Comparison of ENCODE assay signal across 7 mouse cellular contexts in the genomic region with DNA sequence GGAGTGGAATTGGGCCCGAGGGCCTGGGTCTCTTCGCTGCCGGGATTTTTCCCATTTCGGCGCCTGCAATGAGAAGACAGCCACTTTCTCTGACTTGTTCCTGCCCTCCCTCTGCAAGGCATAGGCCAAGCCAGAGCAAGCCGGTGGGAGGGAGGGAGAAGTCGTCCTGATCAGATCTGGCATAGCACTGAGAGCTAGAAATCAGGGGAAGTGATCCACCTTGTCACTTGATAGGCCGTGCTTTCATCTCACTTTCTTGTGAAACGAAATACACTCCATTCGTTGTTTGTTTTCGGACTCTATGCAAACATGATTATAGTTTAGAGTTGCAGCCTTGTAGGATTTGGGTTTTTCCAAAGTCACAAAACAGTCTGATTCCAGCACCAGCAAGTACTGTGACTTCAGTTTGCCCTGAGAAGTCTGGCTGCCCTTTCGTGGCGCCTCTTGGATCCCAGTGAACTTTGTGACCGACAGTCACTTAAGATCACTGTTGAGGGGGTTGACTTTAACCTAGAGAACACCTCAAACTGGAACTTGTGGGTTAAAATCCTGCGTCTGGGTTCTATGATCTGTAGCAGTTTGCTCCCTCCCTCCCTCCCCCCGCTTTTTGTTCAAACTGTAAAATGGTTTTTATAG. TPM values are rescaled to one million over a fixed set of nuclear protein-coding genes. Genes with fewer than 3 reads are reported as not detected.
DNase-seq lines count a peak whose midpoint lies in the region; ATAC-seq and TF ChIP-seq lines count a peak whose summit lies in the region.

No protein-coding gene starts in this region.

- no peaks in the 10 kb centered on the region for H3K4me1 ChIP-seq in embryonic facial prominence, embryonic 11.5 days (ENCODE audit: control insufficient read depth, insufficient read depth, low read length)
- H3K4me1 ChIP-seq in intestine, embryonic 14.5 days (replicated peaks; ENCODE audit: control insufficient read depth, insufficient read depth, low read length): peaks cover 16% of the 10 kb centered on the region; the same call in 1 of the 2 replicates
- H3K4me1 ChIP-seq in neural tube, embryonic 12.5 days: peaks cover 28% of the 10 kb centered on the region

- peak overlapping the region; percentile 79 for H3K27ac ChIP-seq in left cerebral cortex, adult 2 months
- H3K27ac ChIP-seq in embryonic facial prominence, embryonic 11.5 days (replicated peaks; ENCODE audit: low read depth, low read length): peak overlapping the region; percentile 56; the same call in 1 of the 2 replicates
- peak overlapping the region; percentile 81 for H3K27ac ChIP-seq in intestine, embryonic 14.5 days (ENCODE audit: low read depth)
- 0 out of 2 replicates have a peak overlapping the region, but pooled peaks have one; percentile 33 for H3K27ac ChIP-seq in neural tube, embryonic 12.5 days

- intact Hi-C loops in left cerebral cortex, adult 2 months (cut with DNase I): loop anchor here (5.0 kb wide), 1 partner anchor 272 kb away; no protein-coding TSS in a partner anchor
- intact Hi-C loops in left cerebral cortex, postnatal 36 days (cut with DNase I): loop anchor here (5.0 kb wide), 1 partner anchor 62 kb away; a partner anchor contains a TSS

- DNase-seq in left cerebral cortex, adult 2 months (ENCODE audit: extremely low spot score in 1 of 2, low spot score in 2 of 2): no peak
- DNase-seq in left cerebral cortex, postnatal 36 days (ENCODE audit: low spot score in 2 of 2): no peak
- DNase-seq in embryonic facial prominence, embryonic 11.5 days (ENCODE audit: low spot score): no peak
- no peak for DNase-seq in intestine, embryonic 14.5 days (ENCODE audit: low spot score)
- no peak for DNase-seq in urinary bladder, postnatal 10 days (ENCODE audit: low spot score)

- no peaks in the 10 kb centered on the region for H3K27me3 ChIP-seq in embryonic facial prominence, embryonic 11.5 days (ENCODE audit: control insufficient read depth, insufficient read depth, low read length)
- no peaks in the 10 kb centered on the region for H3K27me3 ChIP-seq in intestine, embryonic 14.5 days (replicated peaks; ENCODE audit: control insufficient read depth, insufficient read depth, low read length)
- H3K27me3 ChIP-seq in neural tube, embryonic 12.5 days (replicated peaks): no peaks in the 10 kb centered on the region

- H3K36me3 ChIP-seq in embryonic facial prominence, embryonic 11.5 days (replicated peaks; ENCODE audit: control insufficient read depth, insufficient read depth, low read depth, low read length): peaks cover 16% of the 10 kb centered on the region
- peaks cover 51% of the 10 kb centered on the region for H3K36me3 ChIP-seq in intestine, embryonic 14.5 days (ENCODE audit: control insufficient read depth, insufficient read depth, low read length)
- H3K36me3 ChIP-seq in neural tube, embryonic 12.5 days: peaks cover 47% of the 10 kb centered on the region

- peak; percentile 60; the same call in 1 of the 2 replicates for ATAC-seq in embryonic facial prominence, embryonic 11.5 days (replicated peaks; ENCODE audit: insufficient number of reproducible peaks, low FRiP score, low TSS enrichment, low read depth)
- peak; percentile 73 for ATAC-seq in intestine, embryonic 14.5 days (replicated peaks; ENCODE audit: low FRiP score, low TSS enrichment, low read depth)
- ATAC-seq in neural tube, embryonic 12.5 days (ENCODE audit: low FRiP score, low read depth): peak; percentile 46
- ATAC-seq in activated CD4-positive, CD25-positive, alpha-beta regulatory T cell, adult 4 months: no peak

- no peak for TF ChIP-seq CTCF in left cerebral cortex, adult 2 months (IDR thresholded peaks at IDR 0.05)

- H3K9ac ChIP-seq in embryonic facial prominence, embryonic 11.5 days (replicated peaks; ENCODE audit: low read length): peak overlapping the region; percentile 72
- peak overlapping the region; percentile 73 for H3K9ac ChIP-seq in intestine, embryonic 14.5 days (ENCODE audit: low read length)
- H3K9ac ChIP-seq in neural tube, embryonic 12.5 days: peak overlapping the region; percentile 53

- WGBS in embryonic facial prominence, embryonic 11.5 days: 14% methylated on average over 16 of the region's 16 CpGs
- WGBS in intestine, embryonic 14.5 days: 13% methylated on average over 16 of the region's 16 CpGs
- 19% methylated on average over 16 of the region's 16 CpGs for WGBS in neural tube, embryonic 12.5 days

- H3K4me3 ChIP-seq in left cerebral cortex, adult 2 months: peak overlapping the region; percentile 69
- peak overlapping the region; percentile 85 for H3K4me3 ChIP-seq in embryonic facial prominence, embryonic 11.5 days (ENCODE audit: low read depth, low read length)
- H3K4me3 ChIP-seq in intestine, embryonic 14.5 days (ENCODE audit: low read depth, low read length): peak overlapping the region; percentile 92
- peak overlapping the region; percentile 87 for H3K4me3 ChIP-seq in neural tube, embryonic 12.5 days

- no peaks in the 10 kb centered on the region for H3K9me3 ChIP-seq in embryonic facial prominence, embryonic 11.5 days (replicated peaks; ENCODE audit: control insufficient read depth, low read length)
- no peaks in the 10 kb centered on the region for H3K9me3 ChIP-seq in intestine, embryonic 14.5 days (ENCODE audit: control insufficient read depth, low read length)
- H3K9me3 ChIP-seq in neural tube, embryonic 12.5 days: no peaks in the 10 kb centered on the region

- H3K4me2 ChIP-seq in embryonic facial prominence, embryonic 11.5 days (ENCODE audit: low read depth, low read length): peak overlapping the region; percentile 69
- peak overlapping the region; percentile 73 for H3K4me2 ChIP-seq in intestine, embryonic 14.5 days (ENCODE audit: low read length)
- peak overlapping the region; percentile 96 for H3K4me2 ChIP-seq in neural tube, embryonic 12.5 days (replicated peaks)

RNA-seq across cellular contexts. Expression of a gene that starts 0.8 kb away (rescaled TPM):
- 10 to 100 TPM; 74.2 to 80.4 TPM for total RNA-seq in left cerebral cortex, adult 2 months (2021)
- total RNA-seq in left cerebral cortex, postnatal 36 days (2021): 10 to 100 TPM; 69.2 to 75.7 TPM
- polyA plus RNA-seq in embryonic facial prominence, embryonic 11.5 days (2014; fragmentation: Nextera tagmentation; extraction: Ambion mirVana): 73.7 and 83.2 TPM in 2 replicates
- 149 and 150 TPM in 2 replicates for polyA plus RNA-seq in intestine, embryonic 14.5 days (2014; fragmentation: Nextera tagmentation; extraction: Ambion mirVana)
- polyA plus RNA-seq in neural tube, embryonic 12.5 days (2016; fragmentation: Nextera tagmentation; extraction: Ambion mirVana): 85.8 and 91.8 TPM in 2 replicates
- polyA plus RNA-seq in activated CD4-positive, CD25-positive, alpha-beta regulatory T cell, adult 4 months (2017; shearing (Covaris generic)): 100 to 1,000 TPM; 128 to 138 TPM

RNA-seq across cellular contexts. Expression of a gene that starts 0.9 kb away (rescaled TPM):
- 10 to 100 TPM; 11.7 TPM for total RNA-seq in left cerebral cortex, adult 2 months (2021)
- 10 to 100 TPM in 1 of 2 experiments, 1 to 10 TPM in 1; 9.6 to 14.6 TPM for total RNA-seq in left cerebral cortex, postnatal 36 days (2021)
- polyA plus RNA-seq in embryonic facial prominence, embryonic 11.5 days (2014; fragmentation: Nextera tagmentation; extraction: Ambion mirVana): 3.9 and 7.3 TPM in 2 replicates
- 5.5 and 6.6 TPM in 2 replicates for polyA plus RNA-seq in intestine, embryonic 14.5 days (2014; fragmentation: Nextera tagmentation; extraction: Ambion mirVana)
- 11.5 and 14.3 TPM in 2 replicates for polyA plus RNA-seq in neural tube, embryonic 12.5 days (2016; fragmentation: Nextera tagmentation; extraction: Ambion mirVana)
- 10 to 100 TPM in 1 of 2 experiments, 1 to 10 TPM in 1; 6.4 to 11.5 TPM for polyA plus RNA-seq in activated CD4-positive, CD25-positive, alpha-beta regulatory T cell, adult 4 months (2017; shearing (Covaris generic))

RNA-seq across cellular contexts. Expression of a gene that starts 14.3 kb away (rescaled TPM):
- under 1 TPM in 1 of 2 experiments, not detected in 1; 0.14 TPM for total RNA-seq in left cerebral cortex, adult 2 months (2021)
- not detected for total RNA-seq in left cerebral cortex, postnatal 36 days (2021)
- 0.14 TPM in 1 of 2 replicates, not detected in the other for polyA plus RNA-seq in embryonic facial prominence, embryonic 11.5 days (2014; fragmentation: Nextera tagmentation; extraction: Ambion mirVana)
- 0.18 TPM in 1 of 2 replicates, not detected in the other for polyA plus RNA-seq in intestine, embryonic 14.5 days (2014; fragmentation: Nextera tagmentation; extraction: Ambion mirVana)
- polyA plus RNA-seq in neural tube, embryonic 12.5 days (2016; fragmentation: Nextera tagmentation; extraction: Ambion mirVana): 0.15 and 0.18 TPM in 2 replicates
- polyA plus RNA-seq in activated CD4-positive, CD25-positive, alpha-beta regulatory T cell, adult 4 months (2017; shearing (Covaris generic)): under 1 TPM in 1 of 2 experiments, not detected in 1; 0.24 TPM

RNA-seq across cellular contexts. Expression of a gene that starts 59.9 kb away (rescaled TPM):
- total RNA-seq in left cerebral cortex, adult 2 months (2021): 10 to 100 TPM; 83.7 to 84.1 TPM
- total RNA-seq in left cerebral cortex, postnatal 36 days (2021): 10 to 100 TPM; 87.6 to 88.1 TPM
- polyA plus RNA-seq in embryonic facial prominence, embryonic 11.5 days (2014; fragmentation: Nextera tagmentation; extraction: Ambion mirVana): 28.3 and 32.0 TPM in 2 replicates
- polyA plus RNA-seq in intestine, embryonic 14.5 days (2014; fragmentation: Nextera tagmentation; extraction: Ambion mirVana): 24.9 and 29.7 TPM in 2 replicates
- 33.5 and 36.6 TPM in 2 replicates for polyA plus RNA-seq in neural tube, embryonic 12.5 days (2016; fragmentation: Nextera tagmentation; extraction: Ambion mirVana)
- polyA plus RNA-seq in activated CD4-positive, CD25-positive, alpha-beta regulatory T cell, adult 4 months (2017; shearing (Covaris generic)): 10 to 100 TPM; 24.4 to 31.2 TPM
